Mouse (Mus musculus) liver, embryonic 15.5 days (tissue): ENCODE results near the gene Zic1. TPM values are rescaled to one million over a fixed set of nuclear protein-coding genes. Genes with fewer than 3 reads are reported as not detected.

Experiments used
- ATAC-seq: fragments of 200-750 bp; cut with Nextera tagmentation; 2 replicates; pipeline ENCODE4 v1.8.0; 2017; ENCODE audit warnings: moderate number of reproducible peaks, mild to moderate bottlenecking, moderate library complexity; ENCODE audit not compliant: insufficient read depth
- H3K27ac ChIP-seq: fragments of 300-500 bp; sonication (generic); replicated peaks from 2 replicates; pipeline ENCODE4 v1.5.1; 2015; ENCODE audit warnings: mild to moderate bottlenecking, inconsistent platforms
- H3K27me3 ChIP-seq: fragments of 300-500 bp; sonication (generic); 2 replicates; pipeline ENCODE4 v1.6.1; 2015; ENCODE audit warnings: mild to moderate bottlenecking, inconsistent platforms
- H3K36me3 ChIP-seq: fragments of 300-500 bp; sonication (generic); replicated peaks from 2 replicates; pipeline ENCODE4 v1.6.1; 2015; ENCODE audit warnings: moderate library complexity, mild to moderate bottlenecking, inconsistent platforms
- H3K4me1 ChIP-seq: fragments of 300-500 bp; sonication (generic); replicated peaks from 2 replicates; pipeline ENCODE4 v1.6.1; 2015; ENCODE audit warnings: inconsistent platforms
- H3K4me2 ChIP-seq: fragments of 300-500 bp; sonication (generic); 2 replicates; pipeline ENCODE4 v1.6.1; 2015; ENCODE audit warnings: moderate library complexity, mild to moderate bottlenecking, inconsistent platforms
- H3K4me3 ChIP-seq: fragments of 300-500 bp; sonication (generic); replicated peaks from 2 replicates; pipeline ENCODE4 v1.5.1; 2015; ENCODE audit warnings: mild to moderate bottlenecking, inconsistent platforms
- H3K9ac ChIP-seq: fragments of 300-500 bp; sonication (generic); 2 replicates; pipeline ENCODE4 v1.6.1; 2015; ENCODE audit warnings: moderate library complexity, mild to moderate bottlenecking, inconsistent platforms
- H3K9me3 ChIP-seq: fragments of 300-500 bp; sonication (generic); replicated peaks from 2 replicates; pipeline ENCODE4 v1.6.1; 2016; ENCODE audit warnings: inconsistent platforms
- WGBS: fragments of 180-500 bp; shearing (Covaris S2); methylation state at CpG from one replicate; pipeline ENCODE4 v1.1.7; 2015; ENCODE audit warnings: mixed read lengths; ENCODE audit not compliant: insufficient replicate concordance; 5-methylcytosine and 5-hydroxymethylcytosine counted together
- polyA plus RNA-seq: library from polyadenylated mRNA; unstranded; fragments of >200 nt; fragmentation: Nextera tagmentation; extraction: Ambion mirVana; gene quantifications from 2 replicates; pipeline ENCODE4 v1.2.1, GENCODE M21; 2015

Gene Zic1
- polyA plus RNA-seq, 1 experiment from 2014 or later = 0.03 TPM

DNA sequence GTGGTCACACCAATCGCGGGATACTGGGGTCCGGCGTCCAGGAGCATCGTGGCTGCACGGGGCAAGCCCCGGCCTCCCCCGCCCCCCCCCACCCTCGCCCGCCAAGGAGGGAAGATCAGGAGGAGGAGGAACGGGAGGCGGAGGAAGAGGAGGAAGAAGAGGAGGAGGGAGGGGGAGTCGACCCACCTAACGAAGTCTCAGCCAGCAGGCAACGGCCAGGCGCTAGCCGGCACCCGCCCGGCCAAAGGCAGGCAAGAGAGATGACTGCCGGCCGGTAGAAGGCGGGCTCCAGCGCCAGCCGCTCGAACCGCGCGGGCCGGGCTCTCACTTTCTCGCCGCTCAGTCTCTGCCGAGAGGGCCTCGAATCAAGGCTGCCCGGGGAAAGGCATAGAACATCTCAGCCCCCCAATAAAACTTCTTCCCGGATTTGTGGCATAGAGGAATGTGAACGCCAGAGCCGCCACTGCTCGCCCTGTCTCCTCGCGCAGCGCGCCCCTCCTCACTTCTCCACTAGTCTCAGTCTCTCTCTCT is 574 bp downstream of the Zic1 start:
- Histone ChIP-seq H3K9me3 (no peaks in the 10 kb centered on the region), H3K4me2 (peak overlapping the region; percentile 37), H3K27me3 (peaks cover 100% of the 10 kb centered on the region), H3K27ac (no peak overlapping the region), H3K4me1 (peaks cover 16% of the 10 kb centered on the region), H3K4me3 (peak overlapping the region; percentile 17; the same call in 1 of the 2 replicates), H3K36me3 (no peaks in the 10 kb centered on the region), H3K9ac (no peak overlapping the region)
- no peak for ATAC-seq
- under 1% methylated on average over 41 of the region's 42 CpGs for WGBS

DNA sequence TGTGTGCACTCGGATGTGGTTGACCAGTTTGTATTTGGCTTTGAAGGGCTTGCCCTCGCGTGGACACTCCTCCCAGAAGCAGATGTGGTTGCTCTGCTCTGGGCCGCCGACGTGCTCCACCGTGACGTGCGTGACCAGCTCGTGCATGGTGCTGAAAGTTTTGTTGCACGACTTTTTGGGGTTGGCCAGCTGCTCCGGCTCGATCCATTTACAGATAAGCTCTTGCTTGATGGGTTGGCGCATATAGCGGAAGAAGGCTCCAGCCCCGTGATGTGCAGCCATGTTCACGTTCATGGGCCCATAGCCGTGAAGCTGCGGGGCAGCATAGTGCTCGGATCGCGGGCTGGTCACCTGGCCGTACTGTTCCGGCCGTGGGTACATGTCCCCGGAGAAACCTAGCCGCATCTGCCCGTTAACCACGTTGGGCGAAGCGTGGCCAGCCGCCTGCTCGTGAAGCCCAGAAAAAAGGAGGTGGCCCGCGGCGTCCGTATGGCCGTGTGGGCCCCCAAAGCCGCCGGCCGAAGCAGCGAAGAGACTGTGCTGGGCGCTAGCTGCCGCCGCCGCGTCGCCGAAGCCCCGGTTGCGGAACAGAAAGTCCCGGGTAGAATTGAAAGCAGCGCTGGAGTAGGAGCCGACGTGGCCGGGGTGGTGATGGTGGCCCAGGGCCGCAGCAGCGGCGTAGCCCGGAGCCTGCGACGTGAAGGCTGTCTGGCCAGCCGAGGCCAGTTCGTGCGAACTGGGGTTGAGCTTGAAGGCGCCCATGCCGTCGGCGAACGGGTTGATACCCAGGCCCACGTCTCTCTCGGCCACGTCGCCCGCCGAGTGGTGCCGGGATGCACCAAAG is 1.3 kb downstream of the Zic1 start:
- no peaks in the 10 kb centered on the region for H3K36me3 ChIP-seq
- H3K9me3 ChIP-seq = no peaks in the 10 kb centered on the region
- no peak overlapping the region for H3K27ac ChIP-seq
- H3K4me3 ChIP-seq = peak overlapping the region; percentile 17; the same call in 1 of the 2 replicates
- peaks cover 99% of the 10 kb centered on the region for H3K27me3 ChIP-seq
- H3K4me1 ChIP-seq = peaks cover 16% of the 10 kb centered on the region
- under 1% methylated on average over 77 of the region's 77 CpGs for WGBS
- peak overlapping the region; percentile 37 for H3K4me2 ChIP-seq
- H3K9ac ChIP-seq = no peak overlapping the region
- ATAC-seq = no peak

GRCm38 (mm10) chr9:91363814-91364126 is 1.8 kb downstream of the Zic1 start:
- H3K4me1 ChIP-seq = peaks cover 16% of the 10 kb centered on the region
- no peak overlapping the region for H3K4me3 ChIP-seq
- H3K9ac ChIP-seq = no peak overlapping the region
- H3K36me3 ChIP-seq = no peaks in the 10 kb centered on the region
- no peaks in the 10 kb centered on the region for H3K9me3 ChIP-seq
- peaks cover 98% of the 10 kb centered on the region for H3K27me3 ChIP-seq
- H3K4me2 ChIP-seq = no peak overlapping the region
- ATAC-seq = no peak
- H3K27ac ChIP-seq = no peak overlapping the region
- WGBS = 1% methylated on average over 7 of the region's 7 CpGs

- H3K27ac ChIP-seq = no peak overlapping the region
- H3K4me2 ChIP-seq = no peak overlapping the region
- no peak overlapping the region for H3K9ac ChIP-seq
- no peaks in the 10 kb centered on the region for H3K9me3 ChIP-seq
- WGBS = 6% methylated on average over 14 of the region's 14 CpGs
- H3K36me3 ChIP-seq = no peaks in the 10 kb centered on the region
- no peak for ATAC-seq
- H3K4me1 ChIP-seq = peaks cover 16% of the 10 kb centered on the region
- no peak overlapping the region for H3K4me3 ChIP-seq
- H3K27me3 ChIP-seq = peaks cover 93% of the 10 kb centered on the region
Observed at GRCm38 (mm10) chr9:91363011-91363730, 2.4 kb downstream of the Zic1 start.

DNA sequence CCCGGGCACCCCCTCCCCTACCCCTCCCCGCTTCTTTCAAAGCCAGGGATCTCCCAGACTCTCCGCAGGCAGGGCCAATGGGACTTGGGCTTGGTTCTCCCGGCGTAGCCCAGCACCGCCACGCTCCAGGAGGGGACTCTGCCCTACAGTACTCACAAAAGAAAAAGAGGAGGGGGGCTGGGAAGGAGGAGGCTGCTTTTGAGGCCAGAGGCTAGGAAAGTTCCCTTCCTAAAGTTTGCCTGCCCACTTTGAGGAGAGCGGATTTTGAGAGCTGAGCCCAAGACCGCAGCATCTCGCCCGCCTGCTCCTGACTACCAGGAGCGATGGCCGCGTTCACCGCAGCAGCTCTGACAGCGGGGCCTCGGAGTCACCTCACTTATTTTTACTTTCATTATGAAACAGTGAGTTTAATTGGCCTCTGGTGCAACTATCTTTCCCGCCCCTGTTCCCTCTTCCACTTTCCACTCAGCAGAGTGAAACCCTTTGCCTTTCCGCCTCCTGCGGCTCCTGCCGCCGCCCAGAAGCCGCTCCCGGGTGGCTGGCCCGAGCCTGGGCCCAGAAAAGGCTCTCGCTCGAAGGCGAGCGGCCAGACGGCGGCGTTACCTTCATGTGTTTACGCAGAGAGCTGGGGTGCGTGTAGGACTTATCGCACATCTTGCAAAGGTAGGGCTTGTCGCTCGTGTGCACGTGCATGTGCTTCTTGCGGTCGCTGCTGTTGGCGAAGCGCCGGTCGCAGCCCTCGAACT is 3.6 kb downstream of the Zic1 start, which contains the start of gene Zic4:
Gene Zic4 (plus strand): TSS at position 558 of the 746 bp plus-strand sequence.
- Histone ChIP-seq H3K4me3 (peak within 1 kb of the TSS; percentile 29), H3K36me3 (no peaks in the 10 kb centered on the region), H3K4me2 (peak within 1 kb of the TSS; percentile 49), H3K9ac (no peak within 1 kb of the TSS), H3K9me3 (no peaks in the 10 kb centered on the region), H3K27me3 (peaks cover 92% of the 10 kb centered on the region), H3K27ac (no peak within 1 kb of the TSS), H3K4me1 (peaks cover 16% of the 10 kb centered on the region)
- WGBS = 2% methylated on average over 45 of the region's 45 CpGs
- ATAC-seq = no peak

DNA sequence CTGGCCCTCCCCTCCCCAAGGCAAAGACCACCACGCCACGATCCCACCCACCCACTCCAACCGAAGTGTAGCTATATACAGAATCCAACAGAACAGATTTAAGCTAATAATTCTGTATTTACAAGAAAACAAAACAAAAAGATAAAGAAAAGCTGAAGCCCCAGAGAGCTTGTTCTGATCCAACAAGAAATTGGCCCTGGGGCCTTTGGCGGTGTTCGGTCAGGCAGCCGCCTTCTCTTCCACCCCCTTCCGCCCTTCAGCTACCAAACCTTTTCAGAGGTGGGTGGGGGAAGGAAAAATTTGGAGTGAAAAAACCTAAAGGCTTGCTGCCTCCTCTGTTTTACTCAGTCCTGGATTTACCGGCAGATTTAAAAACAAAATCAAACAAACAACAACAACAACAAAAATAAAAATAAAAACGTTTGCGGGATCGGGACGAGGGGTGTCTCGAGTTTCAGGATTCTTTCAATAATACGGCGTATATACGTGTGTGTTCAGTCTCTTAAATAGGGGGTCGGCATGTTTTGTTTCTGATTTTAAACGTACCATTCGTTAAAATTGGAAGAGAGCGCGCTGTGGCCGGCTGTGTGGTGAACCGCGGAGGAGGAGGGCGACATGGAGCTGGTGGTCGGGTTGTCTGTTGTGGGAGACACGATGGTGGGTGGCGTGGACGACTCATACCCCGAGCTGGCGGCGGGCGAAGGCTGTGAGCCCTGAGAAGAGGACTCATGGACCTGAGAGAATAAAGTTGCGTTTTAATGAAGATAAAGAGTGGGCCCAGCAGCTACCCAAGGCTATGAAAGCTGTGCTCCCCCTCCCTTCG is 4.4 kb downstream of the Zic1 start:
- Histone ChIP-seq H3K9me3 (no peaks in the 10 kb centered on the region), H3K4me3 (peak overlapping the region; percentile 29; the same call in 1 of the 2 replicates), H3K36me3 (no peaks in the 10 kb centered on the region), H3K4me1 (peaks cover 16% of the 10 kb centered on the region), H3K9ac (no peak overlapping the region), H3K4me2 (no peak overlapping the region), H3K27me3 (peaks cover 92% of the 10 kb centered on the region), H3K27ac (no peak overlapping the region)
- no peak for ATAC-seq
- WGBS = 1% methylated on average over 35 of the region's 35 CpGs

DNA sequence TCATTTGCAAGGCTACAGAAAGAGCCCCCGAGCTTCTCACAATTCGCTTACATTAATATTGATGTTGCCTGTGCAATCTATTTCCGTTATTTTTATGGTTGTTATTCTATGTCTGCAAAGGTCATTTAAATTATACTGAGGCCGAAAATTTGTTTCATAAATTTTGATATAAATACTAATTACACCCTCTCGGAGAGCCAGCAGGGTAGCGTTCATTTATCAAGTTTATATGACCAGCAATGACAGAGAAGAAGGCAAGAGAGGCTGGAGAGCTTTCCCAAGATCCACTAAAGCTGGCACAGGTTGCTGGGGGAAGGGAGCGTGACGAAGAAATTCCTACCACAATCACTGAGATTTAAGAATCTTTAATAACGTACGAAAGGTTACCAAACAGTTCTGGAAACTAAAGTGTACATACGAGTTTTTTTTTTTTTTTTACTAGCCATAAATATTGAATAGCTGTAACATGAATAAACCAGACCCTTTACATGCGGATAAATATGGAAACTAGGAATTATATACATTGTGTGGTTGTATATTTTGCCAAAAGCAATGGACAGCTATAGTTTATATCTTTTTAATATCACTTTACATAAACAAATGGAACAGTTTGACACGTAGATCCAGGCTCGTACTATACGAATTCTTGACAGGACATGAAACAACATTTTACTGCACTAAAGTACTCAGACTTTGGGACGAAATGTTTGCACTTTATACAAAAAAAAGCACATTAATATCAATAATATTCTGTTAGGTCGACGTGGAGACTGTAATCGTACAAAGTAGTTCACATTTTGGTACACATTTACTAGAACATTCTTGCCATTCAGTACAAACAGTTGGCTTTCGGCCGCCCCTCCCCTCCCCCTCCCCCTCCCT is 5.2 kb downstream of the Zic1 start:
- no peaks in the 10 kb centered on the region for H3K36me3 ChIP-seq
- peaks cover 92% of the 10 kb centered on the region for H3K27me3 ChIP-seq
- no peaks in the 10 kb centered on the region for H3K9me3 ChIP-seq
- no peak overlapping the region for H3K4me2 ChIP-seq
- ATAC-seq = no peak
- peaks cover 16% of the 10 kb centered on the region for H3K4me1 ChIP-seq
- 5% methylated on average over 21 of the region's 21 CpGs for WGBS
- H3K27ac ChIP-seq = no peak overlapping the region
- no peak overlapping the region for H3K9ac ChIP-seq
- no peak overlapping the region for H3K4me3 ChIP-seq

DNA sequence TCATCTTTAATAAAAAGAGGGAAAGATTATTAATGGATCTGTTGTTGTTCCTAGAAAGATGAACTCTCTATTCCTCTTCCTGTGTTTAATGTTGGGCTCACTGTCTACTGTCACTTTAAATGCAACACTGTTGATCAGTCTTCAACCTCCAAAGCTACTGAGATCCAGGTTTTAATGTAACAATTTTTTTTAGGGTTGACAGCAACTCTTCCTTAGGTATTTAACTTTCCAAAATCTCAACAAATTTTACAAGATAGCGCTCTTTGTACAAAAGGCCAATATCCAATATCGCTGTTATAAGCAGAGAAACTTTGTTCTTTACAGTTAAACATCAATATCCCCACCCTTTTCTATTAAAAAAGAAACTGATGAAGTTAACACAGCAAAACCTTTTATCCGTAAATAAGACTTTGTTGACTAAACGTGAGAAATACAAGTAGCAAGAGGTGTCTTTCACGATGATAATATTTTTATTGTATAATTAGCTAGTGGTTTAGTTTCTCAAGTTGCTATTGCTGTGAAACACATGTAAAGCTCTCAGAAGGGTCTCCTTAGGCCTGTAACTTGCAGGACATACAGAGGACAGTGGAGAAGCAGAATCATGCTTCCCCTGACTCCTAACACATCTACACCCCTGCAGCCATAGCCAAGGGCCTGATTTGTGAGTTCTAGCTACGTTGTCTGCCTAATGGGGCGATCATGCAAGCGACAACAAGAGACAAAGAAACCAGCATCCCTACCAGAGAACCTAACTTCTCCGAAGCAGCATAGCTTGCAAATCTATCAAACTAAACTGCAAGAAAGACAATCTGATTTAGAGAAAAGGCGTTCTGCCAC is 6.5 kb downstream of the Zic1 start:
- peaks cover 7% of the 10 kb centered on the region for H3K4me1 ChIP-seq
- 7% methylated on average over 10 of the region's 10 CpGs for WGBS
- ATAC-seq = no peak
- H3K27me3 ChIP-seq = peaks cover 92% of the 10 kb centered on the region
- no peak overlapping the region for H3K4me2 ChIP-seq
- no peaks in the 10 kb centered on the region for H3K9me3 ChIP-seq
- H3K4me3 ChIP-seq = no peak overlapping the region
- no peak overlapping the region for H3K9ac ChIP-seq
- H3K27ac ChIP-seq = no peak overlapping the region
- no peaks in the 10 kb centered on the region for H3K36me3 ChIP-seq

DNA sequence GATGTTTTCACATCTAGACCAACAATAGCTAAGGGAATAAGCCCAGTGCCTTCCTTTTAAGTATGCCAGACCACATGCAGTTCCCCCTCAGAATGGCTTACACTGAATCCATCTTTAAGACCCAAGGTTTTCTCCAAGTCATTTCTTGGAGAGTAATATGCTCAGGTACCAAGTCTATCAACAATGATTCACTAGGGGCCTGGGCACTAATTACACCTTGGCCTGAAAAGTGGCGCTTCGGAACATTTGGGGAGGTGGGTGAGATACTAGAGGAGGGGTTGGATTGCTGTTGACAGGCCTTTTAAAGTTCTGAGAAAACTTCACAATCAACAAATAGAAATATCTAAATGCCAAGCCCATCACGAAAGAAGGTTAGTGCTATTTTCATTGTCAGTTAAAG is 8.3 kb downstream of the Zic1 start:
- Histone ChIP-seq H3K36me3 (no peaks in the 10 kb centered on the region), H3K27me3 (peaks cover 92% of the 10 kb centered on the region), H3K9ac (no peak overlapping the region), H3K4me3 (no peak overlapping the region), H3K4me2 (no peak overlapping the region), H3K4me1 (peaks cover 6% of the 10 kb centered on the region), H3K9me3 (no peaks in the 10 kb centered on the region), H3K27ac (no peak overlapping the region)
- no peak for ATAC-seq
- WGBS = 8% methylated on average over 3 of the region's 3 CpGs
